Mouse (Mus musculus): ENCODE data around the gene Gsx1. TPM values are rescaled to one million over a fixed set of nuclear protein-coding genes. Genes with fewer than 3 reads are reported as not detected.

The Gsx1 gene
- polyA plus RNA-seq, 1 experiment: not detected

DNA sequence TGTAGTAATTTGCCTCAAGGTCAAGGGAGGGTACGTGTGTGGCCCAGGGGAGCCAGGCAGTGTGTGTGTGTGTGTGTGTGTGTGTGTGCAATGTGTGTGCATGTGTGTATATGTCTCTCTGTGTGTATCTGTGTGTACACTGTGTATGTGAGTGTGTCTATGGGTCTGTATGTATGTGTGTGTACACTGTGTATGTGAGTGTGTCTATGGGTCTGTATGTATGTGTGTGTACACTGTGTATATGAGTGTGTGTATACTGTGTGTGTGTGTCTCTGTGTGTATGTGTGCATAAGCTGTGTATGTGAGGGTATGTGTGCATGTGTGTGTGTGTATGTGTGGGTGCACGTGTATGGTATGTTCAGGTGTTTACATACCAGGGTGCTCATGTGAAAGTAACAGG, 28.7 kb upstream of the Gsx1 start:
- no peaks in the 10 kb centered on the region for H3K27me3 ChIP-seq (ENCODE audit: control insufficient read depth, insufficient read depth, low read length)
- no peak for TF ChIP-seq POLR2A (IDR thresholded peaks at IDR 0.05; ENCODE audit: control insufficient read depth, low read depth, low read length)
- no peak for TF ChIP-seq CTCF (IDR thresholded peaks at IDR 0.05; ENCODE audit: control insufficient read depth, insufficient read depth, insufficient replicate concordance, low read depth, low read length)
- no peaks in the 10 kb centered on the region for H3K4me1 ChIP-seq (ENCODE audit: control insufficient read depth, insufficient read depth, low read length)
- no peak overlapping the region for H3K27ac ChIP-seq (ENCODE audit: control insufficient read depth, insufficient read depth, low read depth, low read length)
- no peaks in the 10 kb centered on the region for H3K36me3 ChIP-seq (ENCODE audit: control insufficient read depth, insufficient read depth, low read length)
- H3K4me3 ChIP-seq (ENCODE audit: control insufficient read depth, low read depth, low read length): peak overlapping the region; percentile 68

DNA sequence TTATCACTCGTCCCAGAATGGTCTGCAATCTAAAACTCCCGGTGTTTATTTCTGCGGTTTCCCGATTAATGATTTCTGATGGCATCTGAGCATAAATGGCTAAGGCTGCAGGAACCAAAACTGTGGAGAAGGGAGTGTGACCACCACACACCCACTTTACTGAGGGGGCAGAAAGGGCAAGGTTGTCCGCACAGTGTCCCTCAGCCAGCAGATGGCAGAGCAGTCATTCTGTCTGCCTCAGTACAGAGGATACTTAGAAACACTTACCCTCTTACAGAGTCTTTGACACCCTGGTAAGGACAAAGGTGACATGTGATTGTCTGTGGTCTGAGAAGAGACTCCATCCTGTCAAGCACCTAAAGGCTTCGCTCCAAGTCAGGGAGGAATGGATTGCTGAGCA, 23.4 kb upstream of the Gsx1 start:
- TF ChIP-seq CTCF (IDR thresholded peaks at IDR 0.05; ENCODE audit: control insufficient read depth, insufficient read depth, insufficient replicate concordance, low read depth, low read length) (peak; percentile 50; the same call in 1 of the 2 replicates), POLR2A (IDR thresholded peaks at IDR 0.05; ENCODE audit: control insufficient read depth, low read depth, low read length) (no peak)
- no peaks in the 10 kb centered on the region for H3K4me1 ChIP-seq (ENCODE audit: control insufficient read depth, insufficient read depth, low read length)
- no peak overlapping the region for H3K4me3 ChIP-seq (ENCODE audit: control insufficient read depth, low read depth, low read length)
- H3K36me3 ChIP-seq (ENCODE audit: control insufficient read depth, insufficient read depth, low read length): no peaks in the 10 kb centered on the region
- H3K27ac ChIP-seq (ENCODE audit: control insufficient read depth, insufficient read depth, low read depth, low read length): no peak overlapping the region
- H3K27me3 ChIP-seq (ENCODE audit: control insufficient read depth, insufficient read depth, low read length): no peaks in the 10 kb centered on the region

DNA sequence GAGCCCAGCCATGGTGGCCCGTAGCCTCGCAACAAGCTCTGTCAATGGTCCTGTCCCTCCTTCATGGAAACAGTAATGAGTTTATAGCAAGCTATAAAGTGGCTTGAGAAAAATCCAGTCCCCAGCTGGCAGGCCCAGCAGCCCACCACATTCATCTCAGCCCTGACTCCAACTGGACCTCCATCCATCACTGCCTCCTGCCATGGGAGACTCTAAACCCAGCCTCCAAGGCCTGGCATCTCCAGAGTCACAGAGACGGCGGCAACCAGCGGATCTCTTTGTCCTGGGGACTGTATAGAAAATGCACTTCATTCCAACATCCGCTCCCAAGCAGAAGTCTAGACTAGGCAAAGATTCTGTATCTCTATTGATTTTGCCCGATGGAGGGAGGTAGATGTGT, 18.4 kb upstream of the Gsx1 start:
- Histone ChIP-seq H3K36me3 (ENCODE audit: control insufficient read depth, insufficient read depth, low read length) (no peaks in the 10 kb centered on the region), H3K4me1 (ENCODE audit: control insufficient read depth, insufficient read depth, low read length) (no peaks in the 10 kb centered on the region), H3K27me3 (ENCODE audit: control insufficient read depth, insufficient read depth, low read length) (no peaks in the 10 kb centered on the region), H3K27ac (ENCODE audit: control insufficient read depth, insufficient read depth, low read depth, low read length) (no peak overlapping the region), H3K4me3 (ENCODE audit: control insufficient read depth, low read depth, low read length) (no peak overlapping the region)
- TF ChIP-seq CTCF (IDR thresholded peaks at IDR 0.05; ENCODE audit: control insufficient read depth, insufficient read depth, insufficient replicate concordance, low read depth, low read length) (no peak), POLR2A (IDR thresholded peaks at IDR 0.05; ENCODE audit: control insufficient read depth, low read depth, low read length) (no peak)

DNA sequence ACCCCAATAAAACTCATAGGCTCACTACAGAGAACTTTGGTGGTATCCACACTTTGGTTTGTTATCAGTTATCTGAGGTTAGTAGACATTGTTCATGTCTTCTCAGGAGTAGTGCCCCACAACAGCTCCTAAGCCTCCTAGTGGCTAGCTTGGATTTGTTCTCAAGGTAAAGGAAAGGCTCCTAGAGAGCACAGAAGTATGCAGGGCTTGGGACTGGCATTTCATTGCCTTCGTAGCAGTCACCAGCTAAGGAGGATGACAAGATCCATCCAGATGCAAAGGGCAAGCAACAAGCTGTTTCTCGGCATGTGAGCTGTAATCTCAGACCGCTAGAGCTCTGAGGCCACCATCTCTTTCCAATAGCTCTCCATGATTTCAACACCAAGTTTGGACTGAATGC, 14.4 kb upstream of the Gsx1 start:
- H3K27ac ChIP-seq (ENCODE audit: control insufficient read depth, insufficient read depth, low read depth, low read length): no peak overlapping the region
- H3K36me3 ChIP-seq (ENCODE audit: control insufficient read depth, insufficient read depth, low read length): no peaks in the 10 kb centered on the region
- TF ChIP-seq CTCF (IDR thresholded peaks at IDR 0.05; ENCODE audit: control insufficient read depth, insufficient read depth, insufficient replicate concordance, low read depth, low read length) (no peak), POLR2A (IDR thresholded peaks at IDR 0.05; ENCODE audit: control insufficient read depth, low read depth, low read length) (no peak)
- no peaks in the 10 kb centered on the region; the same call in 1 of the 2 replicates for H3K4me1 ChIP-seq (ENCODE audit: control insufficient read depth, insufficient read depth, low read length)
- no peaks in the 10 kb centered on the region for H3K27me3 ChIP-seq (ENCODE audit: control insufficient read depth, insufficient read depth, low read length)
- H3K4me3 ChIP-seq (ENCODE audit: control insufficient read depth, low read depth, low read length): no peak overlapping the region

DNA sequence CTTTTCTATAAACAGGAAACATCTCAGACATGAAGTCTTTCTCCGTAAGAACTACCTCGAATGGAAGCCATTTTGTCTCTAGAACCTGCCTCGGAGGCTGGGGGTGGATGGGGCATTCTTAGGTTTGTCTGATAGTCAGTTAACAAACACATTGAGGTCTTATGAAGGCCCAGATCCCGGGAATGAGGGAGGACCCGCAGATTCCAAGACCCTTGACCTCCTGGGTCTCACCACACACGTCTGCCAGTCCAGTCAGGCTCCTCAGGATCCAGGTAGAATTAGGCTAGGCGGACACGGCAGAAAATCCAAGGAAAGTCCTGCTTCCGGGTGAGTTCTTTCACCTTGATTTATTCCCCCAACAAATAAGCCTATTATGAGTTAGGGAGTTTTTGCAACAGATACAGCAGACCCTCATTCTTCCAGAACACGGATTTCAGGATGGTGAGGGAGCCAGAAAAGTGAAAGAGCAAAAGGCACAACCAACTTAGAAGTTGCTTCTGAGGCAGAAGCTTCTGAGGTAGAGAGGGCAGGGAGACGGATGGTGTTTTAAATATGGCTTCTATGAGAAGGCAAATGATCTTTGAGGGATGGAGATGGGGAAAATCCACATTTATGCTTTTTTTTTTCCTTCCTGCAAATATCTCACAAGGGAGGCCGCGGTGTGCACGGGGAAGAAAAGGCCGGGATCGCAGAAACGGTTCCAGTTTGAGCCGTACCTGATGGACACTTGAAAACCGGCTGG, 3.2 kb upstream of the Gsx1 start:
- Histone ChIP-seq H3K27me3 (ENCODE audit: control insufficient read depth, insufficient read depth, low read length) (no peaks in the 10 kb centered on the region; the same call in 1 of the 2 replicates), H3K4me1 (ENCODE audit: control insufficient read depth, insufficient read depth, low read length) (peaks cover 10% of the 10 kb centered on the region), H3K36me3 (ENCODE audit: control insufficient read depth, insufficient read depth, low read length) (no peaks in the 10 kb centered on the region), H3K27ac (ENCODE audit: control insufficient read depth, insufficient read depth, low read depth, low read length) (no peak overlapping the region), H3K4me3 (ENCODE audit: control insufficient read depth, low read depth, low read length) (no peak overlapping the region)
- no peak for TF ChIP-seq POLR2A (IDR thresholded peaks at IDR 0.05; ENCODE audit: control insufficient read depth, low read depth, low read length)
- TF ChIP-seq CTCF (IDR thresholded peaks at IDR 0.05; ENCODE audit: control insufficient read depth, insufficient read depth, insufficient replicate concordance, low read depth, low read length): no peak

DNA sequence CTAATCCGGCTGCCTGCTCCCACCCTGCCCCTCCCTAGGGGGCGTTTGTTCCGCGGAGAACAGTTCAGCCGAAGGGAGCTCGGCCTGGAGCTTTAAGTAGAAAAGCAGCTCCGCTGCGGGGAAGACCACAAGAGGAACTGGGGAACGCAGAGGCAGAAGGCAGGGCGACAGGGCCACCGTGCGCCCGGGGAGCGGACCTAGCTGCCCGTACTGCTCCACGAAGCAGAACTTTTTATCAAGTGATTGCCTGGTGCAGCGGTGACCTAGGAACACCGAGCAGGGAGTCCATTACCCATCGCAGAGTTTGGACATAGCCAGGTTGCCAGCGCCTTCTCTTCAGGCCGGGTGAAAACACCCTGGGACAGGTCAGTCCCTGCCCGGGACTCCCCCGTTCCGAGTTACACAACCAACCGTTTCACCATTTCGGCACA, 2.5 kb upstream of the Gsx1 start:
- Histone ChIP-seq H3K27ac (ENCODE audit: control insufficient read depth, insufficient read depth, low read depth, low read length) (no peak overlapping the region), H3K4me1 (ENCODE audit: control insufficient read depth, insufficient read depth, low read length) (peaks cover 10% of the 10 kb centered on the region), H3K36me3 (ENCODE audit: control insufficient read depth, insufficient read depth, low read length) (no peaks in the 10 kb centered on the region), H3K27me3 (ENCODE audit: control insufficient read depth, insufficient read depth, low read length) (no peaks in the 10 kb centered on the region; the same call in 1 of the 2 replicates), H3K4me3 (ENCODE audit: control insufficient read depth, low read depth, low read length) (peak overlapping the region; percentile 7)
- TF ChIP-seq CTCF (IDR thresholded peaks at IDR 0.05; ENCODE audit: control insufficient read depth, insufficient read depth, insufficient replicate concordance, low read depth, low read length) (no peak), POLR2A (IDR thresholded peaks at IDR 0.05; ENCODE audit: control insufficient read depth, low read depth, low read length) (no peak)

DNA sequence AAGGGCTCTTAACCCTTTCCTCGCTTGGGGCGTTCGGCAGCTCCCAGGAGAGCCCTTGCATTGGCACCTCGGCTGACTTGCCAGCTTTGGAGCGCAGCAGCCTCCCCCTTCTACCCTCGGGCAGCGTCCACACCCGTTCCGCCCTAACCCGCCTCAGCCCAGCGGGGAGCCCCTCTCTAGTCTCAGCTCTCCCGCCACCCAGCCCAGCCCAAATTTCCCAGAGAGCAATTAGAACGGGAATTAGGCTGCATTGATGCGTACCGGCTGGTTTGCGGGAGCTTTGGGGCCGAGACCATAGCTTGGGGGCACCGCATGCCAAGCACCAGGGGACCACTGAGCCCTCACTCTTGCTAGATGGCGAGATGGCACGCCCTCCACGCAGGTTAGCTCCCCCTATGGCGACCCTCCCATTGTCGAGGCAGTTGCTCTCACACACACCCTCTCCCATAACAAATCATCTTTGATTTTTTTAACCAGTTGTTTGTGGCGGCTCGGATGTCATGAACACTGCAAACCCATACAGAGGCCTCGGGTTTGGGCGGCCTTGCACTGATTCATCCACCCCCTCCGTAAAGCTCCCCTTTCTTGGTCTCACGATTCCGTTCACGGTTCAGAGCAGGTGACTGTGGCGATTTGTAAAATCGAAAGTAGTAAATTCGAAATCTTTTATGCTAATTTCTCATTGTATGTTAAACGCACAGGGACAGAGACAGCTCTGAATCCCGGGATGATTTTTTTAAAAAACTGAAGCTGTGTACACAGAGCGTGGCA, 1.5 kb upstream of the Gsx1 start:
- Histone ChIP-seq H3K4me3 (ENCODE audit: control insufficient read depth, low read depth, low read length) (no peak overlapping the region), H3K4me1 (ENCODE audit: control insufficient read depth, insufficient read depth, low read length) (peaks cover 10% of the 10 kb centered on the region), H3K36me3 (ENCODE audit: control insufficient read depth, insufficient read depth, low read length) (no peaks in the 10 kb centered on the region), H3K27me3 (ENCODE audit: control insufficient read depth, insufficient read depth, low read length) (no peaks in the 10 kb centered on the region; the same call in 1 of the 2 replicates), H3K27ac (ENCODE audit: control insufficient read depth, insufficient read depth, low read depth, low read length) (no peak overlapping the region)
- no peak for TF ChIP-seq CTCF (IDR thresholded peaks at IDR 0.05; ENCODE audit: control insufficient read depth, insufficient read depth, insufficient replicate concordance, low read depth, low read length)

All from testis, adult 2 months (tissue).